Mouse (Mus musculus): ENCODE results near the gene Ptpa.

DNA sequence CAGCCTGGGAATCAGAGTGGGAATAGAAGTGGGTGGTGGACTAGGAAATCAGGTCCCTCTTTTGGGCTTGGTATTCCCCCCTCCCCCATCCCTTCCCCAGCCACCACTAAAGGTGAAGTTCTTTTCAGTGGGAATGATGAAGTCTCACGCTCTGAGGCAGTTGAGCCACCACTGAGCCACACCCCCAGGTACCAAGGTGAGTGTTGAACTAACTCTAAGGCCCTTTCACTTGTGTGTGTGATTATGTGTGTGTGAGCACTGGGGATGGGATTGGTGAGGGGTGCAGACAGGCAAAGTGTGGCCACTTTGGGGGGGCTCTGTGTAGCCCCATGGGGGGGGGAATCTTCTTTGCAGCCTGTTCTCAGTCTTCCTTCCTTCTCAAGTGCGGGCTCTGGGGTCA lies 60.4 kb downstream of the Ptpa start:
- TF ChIP-seq CTCF (IDR thresholded peaks at IDR 0.05; ENCODE audit: low read depth) (no peak), EP300 (IDR thresholded peaks at IDR 0.05; ENCODE audit: low read depth) (no peak)

Measured in heart, postnatal 0 days (tissue).